Mouse (Mus musculus) layer of hippocampus, postnatal 25 days (tissue): ENCODE measurements around the gene Rarb. TPM values are rescaled to one million over a fixed set of nuclear protein-coding genes. Genes with fewer than 3 reads are reported as not detected.

Experiments
- DNase-seq, 2 experiments: peaks; one replicate each; pipeline ENCODE4 v3.0.0; 2022; ENCODE audit warnings: mixed read lengths in 2 of 2, low spot score in 1 of 2; ENCODE audit errors: extremely low spot score in 1 of 2
- total RNA-seq, 2 experiments: library from RNA; stranded (reverse); gene quantifications; 2 replicates each; pipeline ENCODE4 v1.2.3; 2021

Rarb gene
- total RNA-seq, 2 experiments from 2014 or later = 7.2 to 8.1 TPM

GRCm38 (mm10) chr14:16447587-16447986 lies 371.4 kb downstream of the Rarb start:
- no peak for DNase-seq

GRCm38 (mm10) chr14:16444859-16445258 lies 374.1 kb downstream of the Rarb start:
- DNase-seq = no peak

DNA sequence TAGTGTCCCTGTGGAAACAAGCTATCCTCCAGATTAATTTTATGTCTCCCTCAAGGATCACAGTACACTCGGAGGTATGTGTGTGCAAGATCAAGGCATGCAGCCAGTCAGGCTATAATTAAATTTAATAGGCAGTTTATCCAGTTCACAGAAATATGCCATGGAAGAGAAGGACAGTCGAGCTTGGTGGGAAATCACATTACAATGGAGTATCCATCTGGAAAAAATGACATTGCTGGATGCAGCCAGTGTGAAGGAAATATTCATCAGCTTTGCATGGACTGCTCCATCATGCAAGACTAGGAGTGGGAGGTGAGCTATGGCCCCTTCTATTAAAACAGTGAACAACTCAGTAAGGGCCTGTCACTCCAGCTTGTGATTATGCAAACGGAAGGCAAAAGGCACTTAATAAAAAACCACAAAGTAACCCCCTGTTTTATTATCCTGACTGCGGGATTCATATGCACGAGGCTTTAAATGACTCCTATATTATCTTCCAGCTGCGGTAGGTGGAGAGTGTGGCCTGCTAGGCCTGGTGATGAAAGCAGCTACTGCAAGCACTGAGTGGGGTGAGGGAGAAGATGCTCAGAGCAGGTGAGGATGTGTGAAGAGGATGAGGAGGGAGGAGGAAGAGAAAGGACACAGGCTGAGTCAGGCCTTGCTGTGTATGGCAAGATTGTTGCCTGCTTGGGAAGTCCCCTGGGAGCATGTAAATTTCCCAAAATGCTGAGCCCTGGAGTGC lies 379.4 kb downstream of the Rarb start:
- no peak for DNase-seq

DNA sequence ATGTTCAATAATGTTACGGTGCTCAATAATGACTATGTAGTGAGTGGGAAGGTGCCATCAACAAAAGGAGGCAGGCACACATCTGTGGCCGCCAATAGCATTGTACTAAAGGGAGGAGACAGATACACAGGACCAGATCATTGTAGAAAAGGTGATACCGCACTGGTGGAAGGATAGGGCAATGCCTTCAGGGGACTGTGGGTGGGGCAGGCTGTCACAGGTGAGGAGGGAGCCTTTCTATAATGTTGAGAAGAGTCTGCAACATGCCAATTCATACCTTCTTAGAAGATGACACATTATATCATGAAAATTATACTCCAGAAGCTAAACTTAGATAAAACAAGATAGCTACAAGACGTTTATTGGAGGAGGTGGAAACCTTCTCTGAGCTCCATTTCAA lies 381.6 kb downstream of the Rarb start:
- DNase-seq = no peak

- peak in 1 of 2 experiments; percentile 47 for DNase-seq
These were observed 384.4 kb downstream of the Rarb start for GRCm38 (mm10) chr14:16434396-16435171.

DNA sequence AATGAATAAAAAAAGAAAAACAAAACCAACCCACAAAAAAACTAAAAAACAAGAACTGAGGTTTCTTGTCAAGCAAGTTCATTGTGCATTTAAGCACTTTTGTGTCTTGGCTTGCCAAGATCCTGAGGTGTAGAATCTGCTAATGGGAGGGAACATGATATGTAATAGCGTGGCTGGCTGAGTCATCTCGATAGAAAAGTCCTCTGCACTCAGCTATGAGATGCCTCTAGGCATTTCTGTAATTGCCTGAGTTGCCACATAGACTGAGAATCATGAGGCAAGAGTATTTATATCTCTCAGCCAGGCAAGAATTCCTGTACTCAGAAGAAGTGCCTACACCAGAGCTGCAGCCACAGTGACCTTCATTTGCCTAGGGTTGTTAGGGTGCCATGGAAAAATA lies 385.8 kb downstream of the Rarb start:
- no peak for DNase-seq

- no peak for DNase-seq
These were observed 386.4 kb downstream of the Rarb start for GRCm38 (mm10) chr14:16432550-16432949.

DNA sequence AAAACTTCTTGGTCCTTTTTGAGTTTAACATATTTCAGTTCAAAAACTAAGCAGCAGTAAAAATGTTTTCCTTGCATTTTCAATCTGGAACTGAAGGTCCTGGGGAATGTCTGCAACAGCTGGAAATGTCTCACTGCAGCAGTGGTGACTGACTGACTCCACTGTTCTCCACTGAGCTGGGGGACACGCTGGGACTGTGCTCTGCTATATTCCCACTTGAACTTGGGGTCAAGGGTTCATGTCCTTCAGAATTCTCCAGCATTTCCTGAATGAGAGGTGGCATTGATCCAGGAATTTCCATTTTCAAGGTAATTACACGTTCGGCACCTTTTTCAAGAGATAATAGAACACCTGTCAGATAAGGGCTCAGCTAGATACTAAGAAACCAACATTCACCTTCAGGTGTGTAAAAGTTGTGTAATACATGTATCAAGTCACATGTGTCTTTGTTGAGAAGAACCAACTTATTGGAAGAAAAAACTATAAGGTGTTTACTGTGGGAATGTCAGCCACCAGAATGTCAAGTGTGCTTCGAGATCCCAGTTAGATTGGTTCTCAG lies 386.9 kb downstream of the Rarb start:
- no peak for DNase-seq

DNA sequence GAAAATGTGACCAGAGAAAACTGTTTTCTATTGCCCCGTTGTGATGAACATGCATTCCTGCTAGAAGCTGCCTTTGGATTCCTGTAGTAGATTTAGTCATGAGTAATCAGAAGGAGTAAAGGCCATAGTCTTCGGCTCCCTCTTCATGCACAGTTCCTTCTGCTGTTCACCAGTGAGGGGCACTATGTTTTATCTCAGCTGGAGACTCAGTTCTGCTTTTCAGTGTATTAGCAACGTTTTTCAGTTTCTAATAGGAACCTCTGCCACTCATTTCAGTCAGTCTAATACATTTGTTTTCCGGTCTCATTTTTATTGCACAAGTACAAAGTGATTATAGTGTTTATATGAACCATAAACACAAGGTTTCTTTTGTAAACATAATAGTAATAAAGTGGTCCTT lies 391.4 kb downstream of the Rarb start:
- no peak for DNase-seq

GRCm38 (mm10) chr14:16414163-16414562 lies 404.8 kb downstream of the Rarb start:
- DNase-seq = no peak

DNA sequence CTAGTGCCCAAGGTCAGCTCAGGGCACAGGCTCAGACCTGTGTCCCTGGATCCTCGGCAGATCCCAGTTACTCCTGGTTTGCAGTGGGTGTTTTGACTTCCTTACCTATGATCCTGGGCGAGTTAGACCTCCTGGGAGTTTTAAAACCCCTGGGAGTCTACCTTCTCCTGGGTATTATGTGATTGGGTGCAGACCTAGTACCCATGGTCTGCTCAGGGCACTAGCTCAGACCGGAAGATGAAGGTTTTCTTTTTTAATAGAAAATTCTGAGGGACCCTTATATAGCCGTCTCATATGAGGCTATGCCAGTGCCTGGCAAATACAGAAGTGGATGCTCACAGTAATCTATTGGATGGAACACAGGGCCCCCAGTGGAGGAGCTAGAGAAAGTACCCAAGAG lies 413.8 kb downstream of the Rarb start:
- no peak for DNase-seq

- no peak for DNase-seq
These were observed 434.2 kb downstream of the Rarb start for GRCm38 (mm10) chr14:16384783-16385182.
